Mouse (Mus musculus) testis, postnatal 14 days (tissue): ENCODE measurements at regions not wholly inside any gene's neighbourhood (a gene's known extent, or its start where the extent isn't known, plus 50 kb on each side); places are given as distances from the start of the nearest gene placed in this dataset.

Experiments
- DNase-seq: peaks from one replicate; pipeline ENCODE4 v3.0.0; 2021; ENCODE audit warnings: low spot score

DNA sequence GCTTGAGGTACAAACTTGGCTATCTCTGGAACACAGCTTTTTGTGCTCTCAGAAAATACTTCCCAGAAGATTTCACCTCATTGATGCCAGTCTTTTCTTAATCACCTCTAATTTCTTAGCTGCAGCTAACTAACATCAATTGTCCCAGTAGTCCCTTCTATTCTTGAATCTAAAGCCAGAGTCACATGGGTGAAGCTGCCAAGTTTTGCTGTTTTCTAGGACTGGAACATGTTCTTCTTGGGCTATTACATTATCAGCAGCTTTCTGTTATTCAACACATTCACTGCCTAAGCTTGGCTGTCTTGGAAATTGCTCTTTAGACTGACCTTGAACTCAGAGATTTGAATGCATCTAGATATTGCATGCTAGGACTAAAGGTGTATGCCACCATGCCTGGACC, 583.9 kb downstream of the Cetn3 start:
- no peak for DNase-seq

DNA sequence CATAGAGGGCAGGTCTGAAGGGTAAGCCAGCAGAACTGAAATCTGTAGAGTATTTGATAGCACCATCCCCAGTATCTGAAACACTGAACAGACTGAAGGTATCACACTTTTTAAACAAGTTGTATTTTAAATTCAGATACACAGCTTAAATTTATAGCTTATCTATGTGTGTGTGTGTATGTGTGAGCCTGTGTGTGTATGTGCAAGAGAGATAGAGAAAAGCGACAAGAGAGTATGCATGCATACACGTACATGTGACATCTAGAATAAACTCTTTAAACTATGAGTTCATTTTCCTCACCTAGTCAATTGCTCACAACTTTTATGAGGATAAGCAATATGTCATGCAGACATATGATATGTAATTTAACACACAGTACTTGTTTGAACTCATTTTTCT, 588.7 kb downstream of the Cetn3 start:
- DNase-seq, result no peak

DNA sequence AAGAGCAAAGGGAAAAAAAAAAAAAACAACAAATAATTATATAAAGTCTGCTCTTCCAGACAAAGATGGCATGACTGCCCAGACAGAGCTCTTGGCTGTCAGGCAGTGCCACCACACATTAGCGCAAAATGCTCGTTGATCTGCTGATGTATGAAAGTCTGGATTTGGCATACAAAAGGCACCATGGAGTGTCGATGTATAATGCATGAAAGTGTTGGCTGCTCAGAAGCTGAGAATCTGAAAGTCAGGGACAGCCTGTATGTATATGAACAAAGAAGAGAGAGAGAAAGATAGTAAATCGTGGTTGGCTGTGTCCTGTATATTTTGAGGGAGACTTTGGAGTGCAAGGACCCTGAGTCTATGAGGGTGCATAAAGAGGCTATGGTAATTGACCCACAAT, 589.7 kb downstream of the Cetn3 start:
- no peak for DNase-seq

DNA sequence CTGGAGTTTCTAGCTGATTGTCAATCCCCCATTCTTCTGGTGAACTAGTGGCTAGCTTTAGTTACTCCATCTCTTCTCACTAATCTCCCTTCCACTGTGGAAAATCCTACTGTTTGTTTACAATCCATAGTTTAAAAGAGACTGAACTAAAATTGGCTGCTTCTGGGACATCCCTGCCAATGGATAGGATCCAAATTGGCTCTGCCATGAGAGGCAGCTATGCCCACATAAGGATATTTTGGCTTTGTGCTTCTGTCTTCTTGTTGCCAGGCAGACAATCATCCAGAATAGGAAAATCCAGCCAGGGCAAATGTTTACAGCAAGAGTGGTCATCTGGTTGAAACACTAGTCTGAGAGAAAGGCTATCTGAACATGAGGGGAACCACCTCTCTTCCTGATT, 610.0 kb downstream of the Cetn3 start:
- no peak for DNase-seq

DNA sequence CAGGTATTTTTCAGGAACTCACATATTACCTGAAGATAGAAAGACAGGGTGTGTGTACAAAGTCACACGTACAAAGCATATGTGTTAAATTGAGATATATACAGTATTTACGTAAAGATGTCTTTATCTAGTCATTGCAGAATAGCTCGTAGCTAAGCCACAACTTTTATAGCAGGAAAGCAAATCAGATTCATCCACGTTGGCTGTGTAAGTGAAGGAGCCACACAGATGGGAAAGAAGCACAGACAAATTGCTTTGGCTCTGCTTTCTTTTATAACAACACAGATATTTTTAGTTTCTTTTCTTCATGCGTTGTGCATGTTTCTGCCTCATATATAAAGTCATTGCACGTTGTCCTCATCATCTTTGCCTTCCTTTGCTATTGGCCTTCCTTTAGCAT, 610.6 kb downstream of the Cetn3 start:
- no peak for DNase-seq

DNA sequence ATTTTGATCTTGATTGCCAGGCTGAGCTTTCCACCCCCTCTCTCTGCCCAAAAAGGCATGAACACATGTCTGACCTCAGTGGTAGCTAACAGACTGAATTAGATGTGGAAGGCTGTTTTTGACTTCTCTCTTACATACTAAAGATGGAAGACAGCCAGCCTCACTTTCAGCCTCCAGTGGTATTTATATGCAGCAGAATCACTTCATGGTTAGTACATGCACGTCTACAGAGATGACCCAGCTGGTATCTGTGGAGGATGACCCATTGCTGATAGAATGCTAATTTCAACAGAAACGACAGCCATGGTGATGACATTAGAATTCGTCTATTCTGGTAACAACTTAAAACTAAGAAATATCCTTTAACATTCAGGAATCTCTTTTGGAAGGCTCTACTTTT, 630.8 kb downstream of the Cetn3 start:
- no peak for DNase-seq

DNA sequence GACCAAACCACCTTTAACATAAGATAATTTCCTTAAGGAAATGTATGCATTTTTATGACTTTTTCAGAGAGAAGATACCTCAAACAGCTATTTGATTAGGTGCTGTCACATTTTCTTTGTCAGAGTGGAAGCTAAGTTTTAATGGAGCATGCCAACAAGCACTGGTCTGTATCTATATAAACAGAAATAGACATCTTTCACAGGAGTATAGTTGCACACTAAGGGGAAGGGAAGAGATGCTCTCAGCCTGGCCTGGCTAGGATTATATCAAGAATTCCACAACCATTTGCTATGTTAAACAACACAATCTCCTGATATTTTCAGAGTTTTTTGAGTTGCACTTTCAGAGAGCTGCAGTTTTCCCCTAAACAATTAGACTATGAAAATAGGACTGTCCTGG, 638.1 kb downstream of the Cetn3 start:
- no peak for DNase-seq

DNA sequence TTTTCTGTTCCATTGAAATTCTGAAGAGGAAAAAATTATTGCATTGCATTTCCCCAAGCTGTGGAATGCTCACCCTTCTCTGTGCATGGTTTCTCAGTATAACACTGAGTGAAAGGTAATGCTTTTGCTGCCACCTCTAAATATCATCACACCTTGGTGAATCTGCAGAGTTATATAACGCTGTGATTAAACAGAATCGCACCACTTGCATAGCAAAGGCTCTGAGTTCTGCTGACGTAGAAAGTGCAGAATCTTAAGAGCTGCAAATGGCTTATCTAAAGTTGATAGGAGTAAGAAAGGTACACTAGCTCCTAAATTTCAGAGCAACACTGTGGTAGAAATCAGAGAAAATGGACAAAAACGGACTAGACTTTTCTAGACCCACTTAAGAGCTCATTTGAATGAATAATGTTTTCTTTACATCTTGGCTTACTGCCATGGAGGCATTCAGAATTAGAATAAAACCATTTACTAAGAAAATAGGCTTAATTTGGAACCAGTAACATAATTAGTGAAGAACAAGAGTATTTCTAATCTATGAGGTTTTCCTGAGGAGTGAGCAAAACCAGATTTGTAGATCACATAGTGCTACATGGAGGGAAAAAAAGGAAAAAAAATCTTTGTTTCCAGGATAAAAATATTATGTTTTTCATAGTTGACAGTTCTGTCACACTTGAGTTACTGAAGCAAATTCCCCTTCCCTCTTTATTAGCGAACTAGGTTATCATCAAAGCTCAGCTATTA, 641.2 kb downstream of the Cetn3 start:
- no peak for DNase-seq

DNA sequence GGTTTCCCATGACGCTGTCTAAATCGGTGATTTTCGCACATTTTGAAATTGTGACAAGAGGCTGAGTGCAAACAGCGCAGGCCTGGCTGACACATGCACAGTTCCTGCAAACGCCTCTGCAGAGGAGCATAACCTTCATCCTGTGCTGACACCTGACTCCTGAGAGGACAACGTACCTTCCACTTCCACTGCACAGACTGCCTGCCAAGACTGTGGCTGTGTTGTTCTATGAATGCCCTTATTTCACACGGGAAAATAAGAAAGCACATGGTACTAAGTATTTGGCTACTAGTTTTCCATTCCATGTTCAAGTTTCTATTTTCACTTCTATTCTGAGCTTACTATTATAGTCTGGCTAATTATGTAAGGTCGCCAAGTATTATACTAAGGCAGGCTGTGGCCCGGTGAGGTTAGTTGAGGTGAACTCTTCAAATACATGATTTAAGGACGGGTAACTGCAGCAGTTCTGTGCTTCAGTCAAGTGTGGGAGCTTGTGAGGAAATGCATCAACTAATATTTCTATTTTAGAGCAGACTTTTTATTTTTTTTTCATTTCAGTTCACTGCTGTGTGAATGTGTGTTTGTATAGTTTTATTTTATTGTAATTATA, 642.0 kb downstream of the Cetn3 start:
- DNase-seq, result no peak

DNA sequence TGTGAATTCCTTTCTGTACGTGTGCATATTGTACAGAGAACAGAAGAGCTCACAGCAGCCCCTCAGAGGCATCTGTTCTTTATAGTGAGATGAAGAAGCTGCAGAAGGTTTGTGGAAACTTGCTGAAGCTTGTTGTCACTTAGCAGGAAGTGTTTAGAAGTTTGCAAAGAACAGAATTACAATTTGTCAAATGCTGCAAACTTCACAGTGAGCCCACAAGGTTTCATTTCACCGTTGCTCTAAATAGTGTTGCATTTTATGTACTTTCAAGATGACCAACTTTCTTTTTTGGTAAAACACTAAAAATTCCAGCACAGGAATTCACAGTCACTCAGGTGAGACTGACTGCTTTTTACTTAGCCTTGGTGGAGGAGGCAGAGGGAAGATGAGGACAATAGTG, 649.5 kb downstream of the Cetn3 start:
- DNase-seq, result no peak

DNA sequence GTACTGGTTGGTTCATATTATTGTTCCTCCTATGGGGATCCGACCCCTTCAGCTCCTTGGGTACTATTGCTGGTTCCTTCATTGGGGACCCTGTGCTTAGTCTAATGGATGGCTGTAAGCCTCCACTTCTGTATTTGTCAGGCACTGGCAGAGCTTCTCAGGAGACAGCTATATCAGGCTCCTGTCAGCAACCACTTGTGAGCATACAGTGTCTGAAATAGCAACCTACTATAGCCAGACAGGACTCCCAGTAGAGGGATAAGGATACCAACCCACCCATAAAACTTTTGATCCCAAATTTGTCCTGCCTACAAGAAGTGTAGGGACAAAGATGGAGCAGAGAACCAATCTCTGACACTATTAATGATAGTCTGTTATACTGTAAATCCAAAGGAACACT, 656.4 kb downstream of the Cetn3 start:
- no peak for DNase-seq

DNA sequence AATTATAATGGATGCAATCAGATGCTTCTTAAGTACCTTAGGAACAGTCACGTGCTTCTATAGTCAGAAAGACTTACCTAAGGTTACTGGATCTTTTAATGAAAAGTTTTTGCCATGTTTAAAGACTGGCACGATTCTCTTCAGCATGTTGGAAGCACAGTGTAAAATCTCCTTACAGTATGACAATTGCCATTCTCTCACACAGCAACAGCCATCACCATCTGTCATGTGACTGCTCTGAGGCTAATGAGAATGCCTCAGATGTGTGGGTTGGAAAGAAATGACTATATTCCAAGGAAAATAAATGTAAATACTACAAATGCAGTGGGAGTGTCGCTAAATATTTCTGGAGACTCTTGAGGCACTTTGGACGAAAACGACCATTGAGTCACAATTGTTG, 670.8 kb downstream of the Cetn3 start:
- no peak for DNase-seq

DNA sequence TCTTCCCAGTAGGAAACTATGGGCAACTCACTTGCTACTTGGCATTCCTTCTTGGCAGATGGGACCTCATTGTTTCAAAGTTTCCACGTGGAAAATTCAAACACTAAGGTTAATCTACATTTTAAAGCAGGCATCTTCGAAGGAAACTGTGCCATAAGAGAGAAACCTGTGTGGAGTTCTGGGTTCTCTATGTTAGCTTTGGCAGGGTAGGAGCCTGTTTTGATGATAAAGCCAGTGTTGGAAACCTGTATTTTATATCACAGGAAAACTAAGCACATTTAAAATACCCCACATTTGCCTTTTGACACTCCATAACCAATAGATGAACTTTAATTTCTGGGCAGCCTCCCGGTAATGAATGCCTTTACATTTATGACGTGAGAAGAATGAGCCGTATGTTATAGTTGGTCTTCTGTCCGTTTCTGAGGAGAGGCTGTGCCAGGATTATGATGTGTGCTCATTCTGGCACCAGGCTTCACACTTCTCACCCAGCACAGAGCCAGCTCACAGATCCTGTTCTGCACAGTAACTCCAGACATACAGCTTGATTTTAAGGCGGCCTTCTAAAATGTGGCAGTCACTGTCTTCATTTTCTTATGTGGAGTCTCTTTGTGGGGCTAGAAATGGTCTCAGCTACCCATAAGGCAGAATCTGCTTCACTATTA, 700.5 kb downstream of the Cetn3 start:
- DNase-seq, result no peak

DNA sequence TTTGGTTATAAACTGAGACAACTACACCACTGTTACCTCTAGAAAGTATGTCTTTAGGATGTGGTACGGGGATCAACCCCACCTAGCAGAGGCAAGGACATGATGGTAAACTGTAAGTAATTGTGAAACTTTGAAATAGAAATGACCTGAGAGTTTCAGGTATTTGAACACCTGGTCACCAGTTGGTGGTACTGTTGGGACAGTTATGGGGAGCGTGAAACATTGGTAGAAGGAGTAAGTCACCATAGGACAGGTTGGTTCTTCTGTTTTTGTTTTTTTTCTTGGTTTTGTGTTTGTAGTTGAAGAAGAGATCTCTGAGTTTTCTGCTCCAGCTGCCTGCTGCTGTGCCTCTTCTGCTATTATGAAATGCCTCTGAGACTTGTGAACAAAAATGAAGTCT, 713.7 kb downstream of the Cetn3 start:
- DNase-seq, result no peak

DNA sequence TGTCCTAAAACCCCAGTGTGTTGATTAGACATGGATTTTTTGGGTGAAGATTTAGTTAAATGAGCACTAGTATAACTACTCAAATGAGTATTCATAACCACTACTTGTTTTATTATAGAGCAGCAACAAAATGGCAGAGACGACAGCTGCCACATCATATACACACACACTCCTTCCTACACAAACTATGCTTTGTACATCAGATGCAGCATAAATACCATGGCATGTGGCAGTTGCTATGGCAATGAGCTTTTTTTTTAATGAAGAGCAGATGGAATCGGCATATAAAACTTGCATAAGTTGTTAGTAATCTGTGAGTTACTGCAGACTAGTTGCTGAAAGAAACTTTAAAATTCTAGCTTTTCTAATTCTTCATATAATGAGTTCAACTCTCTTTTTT, 725.3 kb downstream of the Cetn3 start:
- DNase-seq, result no peak

DNA sequence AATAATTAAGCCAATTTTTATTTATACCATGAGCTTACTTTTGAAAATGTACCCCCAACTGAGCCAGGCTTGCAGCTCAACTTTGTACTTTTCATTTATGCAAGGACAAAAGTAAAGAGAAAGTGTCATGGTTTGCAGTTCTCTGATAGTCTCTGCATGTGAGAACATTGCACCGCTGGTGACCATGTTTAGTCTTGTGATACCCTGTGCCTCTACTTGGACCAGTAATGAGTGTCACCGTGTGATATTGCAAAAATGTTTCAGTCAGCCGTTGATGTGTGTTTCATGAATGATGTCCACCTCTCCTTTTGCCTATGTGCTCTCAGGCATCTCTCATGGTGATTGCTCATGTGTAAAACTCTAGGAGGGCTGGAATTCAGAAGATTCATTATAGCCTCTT, 726.6 kb downstream of the Cetn3 start:
- DNase-seq, result no peak
